Mouse (Mus musculus): ENCODE measurements at regions not wholly inside any gene's neighbourhood (a gene's known extent, or its start where the extent isn't known, plus 50 kb on each side); places are given as distances from the start of the nearest gene placed in this dataset.

DNA sequence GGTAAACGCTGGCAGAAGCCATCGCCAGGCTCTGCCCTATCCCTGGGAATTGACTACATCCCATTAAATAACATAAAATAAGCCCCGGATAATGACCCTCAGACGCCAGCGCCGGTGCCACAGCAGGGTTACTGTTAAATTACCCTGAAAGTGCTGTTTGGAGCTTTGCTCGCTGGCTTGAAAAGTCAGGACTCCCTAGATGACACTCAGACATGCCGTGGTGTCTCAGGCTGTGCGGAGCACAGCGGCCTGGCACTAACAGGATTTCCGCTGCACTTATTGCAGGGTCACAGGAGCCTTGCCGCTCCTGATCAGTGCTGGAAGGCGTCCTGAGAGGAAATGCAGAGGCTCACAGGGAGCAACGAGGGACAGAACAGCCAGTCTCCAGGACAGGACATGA lies 175.2 kb downstream of the Cryba4 start:
- Histone ChIP-seq H3K36me3 (ENCODE audit: control insufficient read depth, insufficient read depth, low read length, poor library complexity, severe bottlenecking) (no peaks in the 10 kb centered on the region), H3K27me3 (ENCODE audit: control insufficient read depth, insufficient read depth, low read length, poor library complexity, severe bottlenecking) (no peaks in the 10 kb centered on the region)
- no peak for DNase-seq (ENCODE audit: low read depth, low spot score)

- Histone ChIP-seq H3K36me3 (ENCODE audit: control insufficient read depth, insufficient read depth, low read length, poor library complexity, severe bottlenecking) (no peaks in the 10 kb centered on the region), H3K27me3 (ENCODE audit: control insufficient read depth, insufficient read depth, low read length, poor library complexity, severe bottlenecking) (no peaks in the 10 kb centered on the region)
- peak; percentile 59 for DNase-seq (ENCODE audit: low read depth, low spot score)
These were observed 174.3 kb downstream of the Cryba4 start for GRCm38 (mm10) chr5:112077840-112078600.

- no peaks in the 10 kb centered on the region for H3K36me3 ChIP-seq (ENCODE audit: control insufficient read depth, insufficient read depth, low read length, poor library complexity, severe bottlenecking)
- no peaks in the 10 kb centered on the region for H3K27me3 ChIP-seq (ENCODE audit: control insufficient read depth, insufficient read depth, low read length, poor library complexity, severe bottlenecking)
- DNase-seq (ENCODE audit: low read depth, low spot score) = no peak
These were observed 171.3 kb downstream of the Cryba4 start for GRCm38 (mm10) chr5:112081006-112081405.

DNA sequence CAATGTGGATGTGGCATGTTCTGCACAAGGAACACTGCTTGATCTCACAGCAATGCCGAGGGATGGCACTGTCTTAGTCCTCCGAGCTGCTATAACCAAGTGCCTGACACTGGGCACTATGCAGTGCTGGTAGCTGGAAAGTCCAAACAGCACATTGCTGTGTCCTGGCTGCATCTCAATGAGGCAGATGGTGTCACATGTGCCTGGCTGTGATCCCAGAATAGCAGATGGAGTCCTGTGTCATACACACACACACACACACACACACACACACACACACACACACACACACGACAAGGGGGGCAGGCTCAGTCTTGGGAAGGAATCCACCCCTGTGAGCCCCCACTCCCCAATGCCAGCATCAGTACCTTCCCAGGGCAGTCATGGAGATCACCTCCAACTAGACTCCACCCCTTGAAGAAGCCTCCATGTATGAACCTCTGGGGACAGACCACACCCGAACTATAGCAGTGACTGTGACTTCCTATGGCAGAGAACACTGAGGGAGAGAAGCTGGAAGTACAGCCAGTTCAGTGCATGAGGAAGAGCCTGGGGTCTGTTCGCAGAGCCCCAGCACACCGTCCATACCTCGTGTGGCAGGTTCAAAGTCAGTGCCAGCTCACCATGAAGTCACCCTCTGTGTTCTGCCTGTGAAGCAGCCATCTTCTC lies 160.3 kb downstream of the Cryba4 start:
- peak; percentile 16 for DNase-seq (ENCODE audit: low read depth, low spot score)
- no peaks in the 10 kb centered on the region for H3K27me3 ChIP-seq (ENCODE audit: control insufficient read depth, insufficient read depth, low read length, poor library complexity, severe bottlenecking)
- H3K36me3 ChIP-seq (ENCODE audit: control insufficient read depth, insufficient read depth, low read length, poor library complexity, severe bottlenecking) = no peaks in the 10 kb centered on the region

GRCm38 (mm10) chr5:112093905-112094571 lies 158.3 kb downstream of the Cryba4 start:
- Histone ChIP-seq H3K27me3 (ENCODE audit: control insufficient read depth, insufficient read depth, low read length, poor library complexity, severe bottlenecking) (no peaks in the 10 kb centered on the region), H3K36me3 (ENCODE audit: control insufficient read depth, insufficient read depth, low read length, poor library complexity, severe bottlenecking) (no peaks in the 10 kb centered on the region)
- peak; percentile 43 for DNase-seq (ENCODE audit: low read depth, low spot score)

DNA sequence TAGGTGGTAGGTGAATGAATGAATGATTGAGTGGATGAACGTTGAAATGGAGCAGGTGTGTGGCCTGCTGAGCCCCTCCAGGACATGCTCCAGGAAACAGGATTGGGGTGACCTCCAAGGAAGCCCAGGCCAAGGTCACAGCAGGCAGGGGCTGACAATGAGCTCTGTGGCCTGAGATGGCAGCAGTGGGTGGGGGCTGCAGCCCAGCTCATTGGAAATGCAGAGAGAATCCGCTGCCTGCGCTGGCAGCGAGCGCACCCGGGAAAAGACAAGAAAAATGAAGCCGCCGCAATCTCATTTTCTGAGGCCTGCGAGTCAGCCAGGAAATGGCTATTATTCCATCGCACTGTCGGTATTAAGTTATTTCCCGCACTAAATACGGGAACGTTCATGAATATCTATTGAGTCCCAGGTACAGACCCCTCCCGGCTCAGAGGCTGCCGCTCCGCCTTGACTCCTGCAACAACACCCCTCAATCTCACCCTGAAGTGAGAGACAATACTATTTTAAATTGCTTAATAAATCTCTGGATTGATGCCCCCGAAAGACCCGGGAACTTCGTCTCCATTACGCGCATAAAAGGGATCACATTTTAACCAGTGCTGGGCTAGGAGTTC lies 153.7 kb downstream of the Cryba4 start:
- DNase-seq (ENCODE audit: low read depth, low spot score) = no peak
- no peaks in the 10 kb centered on the region for H3K27me3 ChIP-seq (ENCODE audit: control insufficient read depth, insufficient read depth, low read length, poor library complexity, severe bottlenecking)
- H3K36me3 ChIP-seq (ENCODE audit: control insufficient read depth, insufficient read depth, low read length, poor library complexity, severe bottlenecking) = no peaks in the 10 kb centered on the region

- H3K27me3 ChIP-seq (ENCODE audit: control insufficient read depth, insufficient read depth, low read length, poor library complexity, severe bottlenecking) = no peaks in the 10 kb centered on the region
- DNase-seq (ENCODE audit: low read depth, low spot score) = peak; percentile 28
- H3K36me3 ChIP-seq (ENCODE audit: control insufficient read depth, insufficient read depth, low read length, poor library complexity, severe bottlenecking) = no peaks in the 10 kb centered on the region
These were observed 150.4 kb downstream of the Cryba4 start for GRCm38 (mm10) chr5:112101739-112102590.

DNA sequence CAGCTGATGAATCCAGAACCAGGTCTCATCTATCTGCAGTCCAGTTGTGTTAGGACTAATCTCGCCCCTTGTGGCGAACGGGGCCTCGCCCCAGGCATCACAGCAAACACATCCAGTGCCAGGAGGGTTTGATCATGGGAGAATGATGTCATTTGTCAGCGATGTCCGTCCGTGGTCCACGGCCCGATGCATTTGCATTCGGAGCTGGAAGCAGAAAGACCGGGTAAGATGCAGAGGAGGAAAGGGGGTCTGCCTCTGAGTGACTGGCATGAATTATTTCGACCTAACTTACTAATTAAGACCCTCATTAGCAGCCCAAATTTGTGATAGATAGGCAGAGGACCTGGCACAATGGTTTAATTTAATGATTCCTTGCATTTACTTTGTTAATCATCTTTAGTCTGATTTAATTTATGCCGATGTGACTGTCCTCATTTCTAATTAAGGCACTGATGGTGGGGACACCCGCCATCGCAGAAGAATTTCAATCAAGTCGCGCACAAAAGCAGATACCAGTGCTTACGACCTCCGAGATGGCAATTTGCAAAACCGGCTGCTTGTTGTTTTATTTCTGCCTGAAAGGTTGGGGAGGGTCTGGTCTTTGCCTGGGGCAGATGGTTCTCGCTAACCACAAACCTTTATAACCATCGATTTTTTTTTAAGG lies 141.9 kb downstream of the Cryba4 start:
- no peaks in the 10 kb centered on the region for H3K36me3 ChIP-seq (ENCODE audit: control insufficient read depth, insufficient read depth, low read length, poor library complexity, severe bottlenecking)
- no peak for DNase-seq (ENCODE audit: low read depth, low spot score)
- H3K27me3 ChIP-seq (ENCODE audit: control insufficient read depth, insufficient read depth, low read length, poor library complexity, severe bottlenecking) = no peaks in the 10 kb centered on the region

DNA sequence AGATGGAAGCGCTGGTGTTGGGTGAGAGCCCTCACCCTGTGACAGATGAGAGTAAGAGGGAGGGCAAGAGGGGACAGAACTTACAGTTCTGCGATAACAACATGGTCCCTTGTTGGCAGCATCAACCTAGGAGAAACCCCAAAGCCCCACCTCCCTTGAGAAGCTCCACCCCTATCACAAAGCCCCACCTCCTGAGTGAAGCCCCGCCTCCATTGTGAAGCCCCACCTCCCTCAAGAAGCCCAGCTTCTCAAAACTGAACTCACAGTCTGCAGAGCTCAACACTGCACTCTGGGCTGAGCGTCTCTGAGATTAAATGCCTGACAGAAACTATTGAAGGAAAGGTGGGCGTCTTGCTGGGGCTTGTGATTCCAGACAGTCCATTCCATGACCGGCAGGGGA lies 131.6 kb downstream of the Cryba4 start:
- peak; percentile 37 for DNase-seq (ENCODE audit: low read depth, low spot score)
- Histone ChIP-seq H3K36me3 (ENCODE audit: control insufficient read depth, insufficient read depth, low read length, poor library complexity, severe bottlenecking) (no peaks in the 10 kb centered on the region), H3K27me3 (ENCODE audit: control insufficient read depth, insufficient read depth, low read length, poor library complexity, severe bottlenecking) (no peaks in the 10 kb centered on the region)

GRCm38 (mm10) chr5:112121554-112121953 lies 130.8 kb downstream of the Cryba4 start:
- Histone ChIP-seq H3K36me3 (ENCODE audit: control insufficient read depth, insufficient read depth, low read length, poor library complexity, severe bottlenecking) (no peaks in the 10 kb centered on the region), H3K27me3 (ENCODE audit: control insufficient read depth, insufficient read depth, low read length, poor library complexity, severe bottlenecking) (no peaks in the 10 kb centered on the region)
- peak; percentile 42 for DNase-seq (ENCODE audit: low read depth, low spot score)

GRCm38 (mm10) chr5:112122581-112122980 lies 129.7 kb downstream of the Cryba4 start:
- H3K36me3 ChIP-seq (ENCODE audit: control insufficient read depth, insufficient read depth, low read length, poor library complexity, severe bottlenecking) = no peaks in the 10 kb centered on the region
- no peaks in the 10 kb centered on the region for H3K27me3 ChIP-seq (ENCODE audit: control insufficient read depth, insufficient read depth, low read length, poor library complexity, severe bottlenecking)
- DNase-seq (ENCODE audit: low read depth, low spot score) = peak; percentile 4

GRCm38 (mm10) chr5:112127171-112127570 lies 125.1 kb downstream of the Cryba4 start:
- Histone ChIP-seq H3K27me3 (ENCODE audit: control insufficient read depth, insufficient read depth, low read length, poor library complexity, severe bottlenecking) (no peaks in the 10 kb centered on the region), H3K36me3 (ENCODE audit: control insufficient read depth, insufficient read depth, low read length, poor library complexity, severe bottlenecking) (no peaks in the 10 kb centered on the region)
- no peak for DNase-seq (ENCODE audit: low read depth, low spot score)

GRCm38 (mm10) chr5:112132746-112133145 lies 119.6 kb downstream of the Cryba4 start:
- Histone ChIP-seq H3K27me3 (ENCODE audit: control insufficient read depth, insufficient read depth, low read length, poor library complexity, severe bottlenecking) (no peaks in the 10 kb centered on the region; the same call in 1 of the 2 replicates), H3K36me3 (ENCODE audit: control insufficient read depth, insufficient read depth, low read length, poor library complexity, severe bottlenecking) (no peaks in the 10 kb centered on the region)
- no peak for DNase-seq (ENCODE audit: low read depth, low spot score)

Data from splenic B cell, adult 2 months (primary cell).